Mouse (Mus musculus): ENCODE data around the gene Gm21731.
"Not testable (repeated sequence)": the region's sequence is repeated elsewhere in the genome, so short reads cannot be mapped to it uniquely, and the experiment has no call there.

- TF ChIP-seq CTCF (IDR thresholded peaks at IDR 0.05; ENCODE audit: extremely low read depth, insufficient read length, insufficient replicate concordance, low read depth, low read length); POLR2A (IDR thresholded peaks at IDR 0.05; ENCODE audit: low read depth, low read length): not testable (repeated sequence)
These were observed 42.6 kb upstream of the Gm21731 start for GRCm38 (mm10) chr13:120196189-120196821.

Data from small intestine, adult 2 months (tissue).